Mouse (Mus musculus) kidney, embryonic 14.5 days (tissue): Measurements from ENCODE around the gene Gm11238. TPM values are rescaled to one million over a fixed set of nuclear protein-coding genes. Genes with fewer than 3 reads are reported as not detected.
A peak's percentile ranks its signal among the peaks of the same experiment; 100 is the strongest.
"Not testable (repeated sequence)": the region's sequence is repeated elsewhere in the genome, so short reads cannot be mapped to it uniquely, and the experiment has no call there.

Source experiments
- ATAC-seq: fragments of 200-750 bp; cut with Nextera tagmentation; 2 replicates; pipeline ENCODE4 v1.8.0; 2017; ENCODE audit warnings: moderate number of reproducible peaks, mild to moderate bottlenecking, moderate TSS enrichment, moderate library complexity; ENCODE audit not compliant: low FRiP score, low TSS enrichment
- H3K27ac ChIP-seq: fragments of 300-500 bp; sonication (generic); 2 replicates; pipeline ENCODE4 v1.5.1; 2014; ENCODE audit warnings: low read depth, mild to moderate bottlenecking, low read length, moderate library complexity, mixed read lengths
- H3K27me3 ChIP-seq: fragments of 300-500 bp; sonication (generic); 2 replicates; pipeline ENCODE4 v1.6.1; 2014; ENCODE audit warnings: mild to moderate bottlenecking, low read length; ENCODE audit not compliant: control insufficient read depth, insufficient read depth
- H3K36me3 ChIP-seq: fragments of 300-500 bp; sonication (generic); 2 replicates; pipeline ENCODE4 v1.6.1; 2014; ENCODE audit warnings: low read length, mixed read lengths; ENCODE audit not compliant: control insufficient read depth, insufficient read depth
- H3K4me1 ChIP-seq: fragments of 300-500 bp; sonication (generic); 2 replicates; pipeline ENCODE4 v1.6.1; 2014; ENCODE audit warnings: low read length, mixed read lengths; ENCODE audit not compliant: control insufficient read depth, insufficient read depth
- H3K4me2 ChIP-seq: fragments of 300-500 bp; sonication (generic); replicated peaks from 2 replicates; pipeline ENCODE4 v1.6.1; 2014; ENCODE audit warnings: low read depth, mild to moderate bottlenecking, low read length
- H3K4me3 ChIP-seq: fragments of 300-500 bp; sonication (generic); 2 replicates; pipeline ENCODE4 v1.5.1; 2014; ENCODE audit warnings: mild to moderate bottlenecking, low read length
- H3K9ac ChIP-seq: fragments of 300-500 bp; sonication (generic); 2 replicates; pipeline ENCODE4 v1.6.1; 2014; ENCODE audit warnings: low read depth, mild to moderate bottlenecking, low read length, moderate library complexity
- H3K9me3 ChIP-seq: fragments of 300-500 bp; sonication (generic); 2 replicates; pipeline ENCODE4 v1.6.1; 2016; ENCODE audit warnings: low read length; ENCODE audit not compliant: control insufficient read depth
- WGBS: fragments of 180-500 bp; shearing (Covaris S2); extraction: QIAGEN DNeasy Blood & Tissue Kit; methylation state at CpG from one replicate; pipeline ENCODE4 v1.1.7; 2014; 5-methylcytosine and 5-hydroxymethylcytosine counted together
- polyA plus RNA-seq: library from polyadenylated mRNA; unstranded; fragments of >200 nt; fragmentation: Nextera tagmentation; extraction: Ambion mirVana; gene quantifications from 2 replicates; pipeline ENCODE4 v1.2.1, GENCODE M21; 2014

The Gm11238 gene
- not detected in 2 replicates for polyA plus RNA-seq

- not testable (repeated sequence) for H3K9me3 ChIP-seq, H3K36me3 ChIP-seq, H3K4me3 ChIP-seq, H3K4me1 ChIP-seq, H3K4me2 ChIP-seq, H3K9ac ChIP-seq, H3K27ac ChIP-seq, H3K27me3 ChIP-seq, ATAC-seq
- no CpG with 5 or more reads among the region's 3 CpGs for WGBS
Measured at GRCm38 (mm10) chr4:73607581-73607980, at the start of gene Gm11238. Gene Gm11238, plus strand, starts transcription at chr4:73607881.

GRCm38 (mm10) chr4:73599248-73599647 is 8.4 kb upstream of the Gm11238 start:
- Histone ChIP-seq H3K36me3 (no peaks in the 10 kb centered on the region), H3K27ac (no peak overlapping the region), H3K27me3 (no peaks in the 10 kb centered on the region), H3K9me3 (no peaks in the 10 kb centered on the region), H3K9ac (no peak overlapping the region), H3K4me1 (no peaks in the 10 kb centered on the region), H3K4me3 (no peak overlapping the region), H3K4me2 (no peak overlapping the region)
- WGBS: 13% methylated on average over 3 of the region's 3 CpGs
- peak; percentile 80; the same call in 1 of the 2 replicates for ATAC-seq

GRCm38 (mm10) chr4:73622684-73623083 is 15.0 kb downstream of the Gm11238 start, which contains the start of gene Gm11237:
Gene Gm11237, plus strand, starts transcription at chr4:73622984.
- H3K9ac ChIP-seq, H3K4me1 ChIP-seq, H3K27ac ChIP-seq, ATAC-seq, H3K4me2 ChIP-seq, H3K4me3 ChIP-seq, H3K9me3 ChIP-seq, H3K27me3 ChIP-seq, H3K36me3 ChIP-seq: not testable (repeated sequence)
- no CpG with 5 or more reads among the region's 3 CpGs for WGBS

GRCm38 (mm10) chr4:73637821-73638220 is 30.1 kb downstream of the Gm11238 start, which contains the start of gene Gm11236:
Gene Gm11236, plus strand, starts transcription at chr4:73638121.
- not testable (repeated sequence) for H3K9me3 ChIP-seq, H3K27ac ChIP-seq, H3K9ac ChIP-seq, ATAC-seq, H3K27me3 ChIP-seq, H3K4me1 ChIP-seq, H3K4me2 ChIP-seq, H3K36me3 ChIP-seq, H3K4me3 ChIP-seq
- WGBS: no CpG with 5 or more reads among the region's 4 CpGs

- not testable (repeated sequence) for H3K4me1 ChIP-seq, H3K4me2 ChIP-seq, H3K36me3 ChIP-seq, H3K9ac ChIP-seq, ATAC-seq, H3K9me3 ChIP-seq, H3K4me3 ChIP-seq, H3K27ac ChIP-seq, H3K27me3 ChIP-seq
- WGBS: 85% methylated on average over 4 of the region's 4 CpGs
Measured at GRCm38 (mm10) chr4:73661864-73662263, 54.2 kb downstream of the Gm11238 start.

- H3K4me1 ChIP-seq, ATAC-seq, H3K4me2 ChIP-seq, H3K36me3 ChIP-seq, H3K9ac ChIP-seq, H3K27ac ChIP-seq, H3K27me3 ChIP-seq, H3K4me3 ChIP-seq, H3K9me3 ChIP-seq: not testable (repeated sequence)
- no CpG with 5 or more reads among the region's 4 CpGs for WGBS
Measured at GRCm38 (mm10) chr4:73668054-73668453, 60.4 kb downstream of the Gm11238 start, which contains the start of gene Gm11239. Gene Gm11239, plus strand, starts transcription at chr4:73668354.

- not testable (repeated sequence) for H3K4me1 ChIP-seq, H3K9me3 ChIP-seq, H3K27me3 ChIP-seq, H3K27ac ChIP-seq, H3K36me3 ChIP-seq, H3K9ac ChIP-seq, ATAC-seq, H3K4me3 ChIP-seq, H3K4me2 ChIP-seq
- no CpG with 5 or more reads among the region's 4 CpGs for WGBS
Measured at GRCm38 (mm10) chr4:73683216-73683615, 75.5 kb downstream of the Gm11238 start, which contains the start of gene Gm428. Gene Gm428, plus strand, starts transcription at chr4:73683516.

Other genes with a start within 250 kb of the Gm11238 start
- not detected in 2 replicates for gene Gm11487, start 202.8 kb upstream of the Gm11238 start, polyA plus RNA-seq
- not detected in 2 replicates for gene Gm11237, start 15.1 kb downstream of the Gm11238 start, polyA plus RNA-seq
- not detected in 2 replicates for gene Gm11236, start 30.2 kb downstream of the Gm11238 start, polyA plus RNA-seq
- not detected in 2 replicates for gene Gm11239, start 60.5 kb downstream of the Gm11238 start, polyA plus RNA-seq
- not detected in 2 replicates for gene Gm428, start 75.6 kb downstream of the Gm11238 start, polyA plus RNA-seq
- gene Rasef, start 183.1 kb downstream of the Gm11238 start, polyA plus RNA-seq: 5.8 and 13.5 TPM in 2 replicates